Mouse (Mus musculus): Measurements from ENCODE around the gene Npc1l1.

- peak; percentile 63 to 89 (median 76) for TF ChIP-seq CTCF (IDR thresholded peaks at IDR 0.05 in 2 of 3, conservative IDR thresholded peaks at IDR 0.05 in 1 of 3; ENCODE audit: control insufficient read depth in 1 of 3, insufficient read depth in 1 of 3, low read depth in 2 of 3, low read length in 3 of 3, poor library complexity in 1 of 3, severe bottlenecking in 1 of 3)
- TF ChIP-seq USF1 (IDR thresholded peaks at IDR 0.05; ENCODE audit: low read depth, low read length): no peak
- TF ChIP-seq MAFK (IDR thresholded peaks at IDR 0.05; ENCODE audit: borderline replicate concordance, low read depth, low read length): no peak
- peak; percentile 86; the same call in 1 of the 2 replicates for TF ChIP-seq CHD1 (IDR thresholded peaks at IDR 0.05; ENCODE audit: low read depth, low read length)
These were observed 44.6 kb upstream of the Npc1l1 start, which contains the start of gene Tmed4 for GRCm38 (mm10) chr11:6274387-6275093.
